Mouse (Mus musculus): ENCODE measurements around the gene Pus7l. TPM values are rescaled to one million over a fixed set of nuclear protein-coding genes. Genes with fewer than 3 reads are reported as not detected.
"Not testable (repeated sequence)": the region's sequence is repeated elsewhere in the genome, so short reads cannot be mapped to it uniquely, and the experiment has no call there.

Gene Pus7l
- polyA plus RNA-seq, 1 experiment from 2014 or later = 5.9 TPM

GRCm38 (mm10) chr15:94495936-94496335, 47.4 kb downstream of the Pus7l start:
- H3K4me2 ChIP-seq = no peak overlapping the region
- H3K4me1 ChIP-seq (ENCODE audit: control insufficient read depth, insufficient read depth, low read length) = no peaks in the 10 kb centered on the region
- no peak overlapping the region for H3K9ac ChIP-seq (ENCODE audit: low read depth, low read length)
- H3K9me3 ChIP-seq (replicated peaks; ENCODE audit: control insufficient read depth, low read length) = no peaks in the 10 kb centered on the region
- WGBS (ENCODE audit: insufficient replicate concordance) = 71% methylated on average over 10 of the region's 10 CpGs
- ATAC-seq (replicated peaks; ENCODE audit: insufficient number of reproducible peaks, low FRiP score, low TSS enrichment) = no peak
- no peaks in the 10 kb centered on the region for H3K27me3 ChIP-seq (ENCODE audit: control insufficient read depth, insufficient read depth, low read length)
- no peaks in the 10 kb centered on the region for H3K36me3 ChIP-seq (ENCODE audit: control insufficient read depth, insufficient read depth, low read length)
- no peak overlapping the region for H3K4me3 ChIP-seq (ENCODE audit: low read depth, low read length)
- H3K27ac ChIP-seq (ENCODE audit: low read depth, low read length) = no peak overlapping the region

GRCm38 (mm10) chr15:94494445-94494844, 48.9 kb downstream of the Pus7l start:
- no peaks in the 10 kb centered on the region for H3K4me1 ChIP-seq (ENCODE audit: control insufficient read depth, insufficient read depth, low read length)
- no peak for ATAC-seq (replicated peaks; ENCODE audit: insufficient number of reproducible peaks, low FRiP score, low TSS enrichment)
- no peak overlapping the region for H3K4me3 ChIP-seq (ENCODE audit: low read depth, low read length)
- H3K9ac ChIP-seq (ENCODE audit: low read depth, low read length) = no peak overlapping the region
- no peak overlapping the region for H3K4me2 ChIP-seq
- no peak overlapping the region for H3K27ac ChIP-seq (ENCODE audit: low read depth, low read length)
- no peaks in the 10 kb centered on the region for H3K27me3 ChIP-seq (ENCODE audit: control insufficient read depth, insufficient read depth, low read length)
- no peaks in the 10 kb centered on the region for H3K9me3 ChIP-seq (replicated peaks; ENCODE audit: control insufficient read depth, low read length)
- no peaks in the 10 kb centered on the region for H3K36me3 ChIP-seq (ENCODE audit: control insufficient read depth, insufficient read depth, low read length)
- WGBS (ENCODE audit: insufficient replicate concordance) = 92% methylated on average over 1 of the region's 1 CpGs

GRCm38 (mm10) chr15:94489433-94489832, 53.9 kb downstream of the Pus7l start:
- Histone ChIP-seq H3K4me3 (ENCODE audit: low read depth, low read length) (no peak overlapping the region), H3K9me3 (replicated peaks; ENCODE audit: control insufficient read depth, low read length) (no peaks in the 10 kb centered on the region), H3K9ac (ENCODE audit: low read depth, low read length) (no peak overlapping the region), H3K27ac (ENCODE audit: low read depth, low read length) (no peak overlapping the region), H3K27me3 (ENCODE audit: control insufficient read depth, insufficient read depth, low read length) (no peaks in the 10 kb centered on the region), H3K4me2 (no peak overlapping the region), H3K4me1 (ENCODE audit: control insufficient read depth, insufficient read depth, low read length) (no peaks in the 10 kb centered on the region), H3K36me3 (ENCODE audit: control insufficient read depth, insufficient read depth, low read length) (no peaks in the 10 kb centered on the region)
- WGBS (ENCODE audit: insufficient replicate concordance) = 74% methylated on average over 2 of the region's 2 CpGs
- ATAC-seq (replicated peaks; ENCODE audit: insufficient number of reproducible peaks, low FRiP score, low TSS enrichment) = no peak

GRCm38 (mm10) chr15:94488028-94488427, 55.3 kb downstream of the Pus7l start:
- not testable (repeated sequence) for H3K9me3 ChIP-seq (replicated peaks; ENCODE audit: control insufficient read depth, low read length); H3K36me3 ChIP-seq (ENCODE audit: control insufficient read depth, insufficient read depth, low read length); H3K4me2 ChIP-seq; H3K9ac ChIP-seq (ENCODE audit: low read depth, low read length); H3K27me3 ChIP-seq (ENCODE audit: control insufficient read depth, insufficient read depth, low read length); ATAC-seq (replicated peaks; ENCODE audit: insufficient number of reproducible peaks, low FRiP score, low TSS enrichment); H3K4me3 ChIP-seq (ENCODE audit: low read depth, low read length); H3K4me1 ChIP-seq (ENCODE audit: control insufficient read depth, insufficient read depth, low read length); H3K27ac ChIP-seq (ENCODE audit: low read depth, low read length)
- 83% methylated on average over 2 of the region's 2 CpGs for WGBS (ENCODE audit: insufficient replicate concordance)

- Histone ChIP-seq H3K27me3 (ENCODE audit: control insufficient read depth, insufficient read depth, low read length) (no peaks in the 10 kb centered on the region), H3K9me3 (replicated peaks; ENCODE audit: control insufficient read depth, low read length) (no peaks in the 10 kb centered on the region), H3K27ac (ENCODE audit: low read depth, low read length) (no peak overlapping the region), H3K4me1 (ENCODE audit: control insufficient read depth, insufficient read depth, low read length) (no peaks in the 10 kb centered on the region), H3K4me2 (no peak overlapping the region), H3K4me3 (ENCODE audit: low read depth, low read length) (no peak overlapping the region), H3K36me3 (ENCODE audit: control insufficient read depth, insufficient read depth, low read length) (no peaks in the 10 kb centered on the region), H3K9ac (ENCODE audit: low read depth, low read length) (no peak overlapping the region)
- ATAC-seq (replicated peaks; ENCODE audit: insufficient number of reproducible peaks, low FRiP score, low TSS enrichment) = no peak
- WGBS (ENCODE audit: insufficient replicate concordance) = 76% methylated on average over 2 of the region's 2 CpGs
Observed at GRCm38 (mm10) chr15:94482555-94482954, 60.8 kb downstream of the Pus7l start.

- Histone ChIP-seq H3K36me3 (ENCODE audit: control insufficient read depth, insufficient read depth, low read length) (no peaks in the 10 kb centered on the region), H3K4me3 (ENCODE audit: low read depth, low read length) (no peak overlapping the region), H3K4me1 (ENCODE audit: control insufficient read depth, insufficient read depth, low read length) (no peaks in the 10 kb centered on the region), H3K27ac (ENCODE audit: low read depth, low read length) (no peak overlapping the region), H3K27me3 (ENCODE audit: control insufficient read depth, insufficient read depth, low read length) (no peaks in the 10 kb centered on the region), H3K9ac (ENCODE audit: low read depth, low read length) (no peak overlapping the region), H3K4me2 (no peak overlapping the region), H3K9me3 (replicated peaks; ENCODE audit: control insufficient read depth, low read length) (no peaks in the 10 kb centered on the region)
- WGBS (ENCODE audit: insufficient replicate concordance) = 77% methylated on average over 4 of the region's 4 CpGs
- ATAC-seq (replicated peaks; ENCODE audit: insufficient number of reproducible peaks, low FRiP score, low TSS enrichment) = no peak
Observed at GRCm38 (mm10) chr15:94480792-94481191, 62.6 kb downstream of the Pus7l start.

- Histone ChIP-seq H3K4me3 (ENCODE audit: low read depth, low read length) (no peak overlapping the region), H3K4me2 (no peak overlapping the region), H3K9me3 (replicated peaks; ENCODE audit: control insufficient read depth, low read length) (no peaks in the 10 kb centered on the region), H3K27ac (ENCODE audit: low read depth, low read length) (no peak overlapping the region), H3K4me1 (ENCODE audit: control insufficient read depth, insufficient read depth, low read length) (no peaks in the 10 kb centered on the region), H3K36me3 (ENCODE audit: control insufficient read depth, insufficient read depth, low read length) (no peaks in the 10 kb centered on the region), H3K9ac (ENCODE audit: low read depth, low read length) (no peak overlapping the region), H3K27me3 (ENCODE audit: control insufficient read depth, insufficient read depth, low read length) (no peaks in the 10 kb centered on the region)
- WGBS (ENCODE audit: insufficient replicate concordance) = 70% methylated on average over 5 of the region's 5 CpGs
- no peak for ATAC-seq (replicated peaks; ENCODE audit: insufficient number of reproducible peaks, low FRiP score, low TSS enrichment)
Observed at GRCm38 (mm10) chr15:94480248-94480647, 63.1 kb downstream of the Pus7l start.

GRCm38 (mm10) chr15:94479513-94480136, 63.7 kb downstream of the Pus7l start:
- Histone ChIP-seq H3K9ac (ENCODE audit: low read depth, low read length) (no peak overlapping the region), H3K9me3 (replicated peaks; ENCODE audit: control insufficient read depth, low read length) (no peaks in the 10 kb centered on the region), H3K27ac (ENCODE audit: low read depth, low read length) (no peak overlapping the region), H3K4me1 (ENCODE audit: control insufficient read depth, insufficient read depth, low read length) (no peaks in the 10 kb centered on the region), H3K4me3 (ENCODE audit: low read depth, low read length) (no peak overlapping the region), H3K27me3 (ENCODE audit: control insufficient read depth, insufficient read depth, low read length) (no peaks in the 10 kb centered on the region), H3K4me2 (no peak overlapping the region), H3K36me3 (ENCODE audit: control insufficient read depth, insufficient read depth, low read length) (no peaks in the 10 kb centered on the region)
- 84% methylated on average over 3 of the region's 3 CpGs for WGBS (ENCODE audit: insufficient replicate concordance)
- no peak for ATAC-seq (replicated peaks; ENCODE audit: insufficient number of reproducible peaks, low FRiP score, low TSS enrichment)

GRCm38 (mm10) chr15:94478706-94479105, 64.6 kb downstream of the Pus7l start:
- H3K27ac ChIP-seq (ENCODE audit: low read depth, low read length) = no peak overlapping the region
- H3K4me2 ChIP-seq = no peak overlapping the region
- no peaks in the 10 kb centered on the region for H3K4me1 ChIP-seq (ENCODE audit: control insufficient read depth, insufficient read depth, low read length)
- no peaks in the 10 kb centered on the region for H3K36me3 ChIP-seq (ENCODE audit: control insufficient read depth, insufficient read depth, low read length)
- H3K4me3 ChIP-seq (ENCODE audit: low read depth, low read length) = no peak overlapping the region
- H3K27me3 ChIP-seq (ENCODE audit: control insufficient read depth, insufficient read depth, low read length) = no peaks in the 10 kb centered on the region
- H3K9ac ChIP-seq (ENCODE audit: low read depth, low read length) = no peak overlapping the region
- WGBS (ENCODE audit: insufficient replicate concordance) = 50% methylated on average over 13 of the region's 13 CpGs
- H3K9me3 ChIP-seq (replicated peaks; ENCODE audit: control insufficient read depth, low read length) = no peaks in the 10 kb centered on the region
- no peak for ATAC-seq (replicated peaks; ENCODE audit: insufficient number of reproducible peaks, low FRiP score, low TSS enrichment)

Measured in heart, embryonic 11.5 days (tissue).